Mouse (Mus musculus) telencephalon, adult 2 months (tissue): ENCODE measurements around the gene Chd1.
"Not testable (repeated sequence)": the region's sequence is repeated elsewhere in the genome, so short reads cannot be mapped to it uniquely, and the experiment has no call there.

Experiments
- DNase-seq: peaks from one replicate; pipeline ENCODE4 v3.0.0-alpha.2; 2011; ENCODE audit warnings: low read depth, low spot score

Chd1 gene

GRCm38 (mm10) chr17:15704475-15705300 is at the start of gene Chd1:
TSS of gene Chd1 (plus strand) at chr17:15704967.
- DNase-seq, result peak; percentile 56

- DNase-seq, result no peak
These were observed 47.7 kb upstream of the Chd1 start for GRCm38 (mm10) chr17:15656881-15657607.

GRCm38 (mm10) chr17:15672870-15673269 is 31.9 kb upstream of the Chd1 start:
- DNase-seq, result peak; percentile 23

- no peak for DNase-seq
These were observed 26.7 kb upstream of the Chd1 start for GRCm38 (mm10) chr17:15677970-15678645.

- no peak for DNase-seq
These were observed 24.7 kb upstream of the Chd1 start for GRCm38 (mm10) chr17:15679966-15680630.

- DNase-seq, result no peak
These were observed 24.1 kb upstream of the Chd1 start for GRCm38 (mm10) chr17:15680661-15681060.

- no peak for DNase-seq
These were observed 18.4 kb upstream of the Chd1 start for GRCm38 (mm10) chr17:15686396-15686795.

- no peak for DNase-seq
These were observed 14.5 kb upstream of the Chd1 start for GRCm38 (mm10) chr17:15690304-15690703.

- no peak for DNase-seq
These were observed 9.2 kb upstream of the Chd1 start for GRCm38 (mm10) chr17:15695566-15695965.

GRCm38 (mm10) chr17:15698956-15699355 is 5.8 kb upstream of the Chd1 start:
- no peak for DNase-seq

GRCm38 (mm10) chr17:15701505-15701904 is 3.3 kb upstream of the Chd1 start:
- no peak for DNase-seq

- no peak for DNase-seq
These were observed 651 bp upstream of the Chd1 start for GRCm38 (mm10) chr17:15704158-15704474.

- no peak for DNase-seq
These were observed 827 bp downstream of the Chd1 start for GRCm38 (mm10) chr17:15705303-15706284.

- no peak for DNase-seq
These were observed 9.7 kb downstream of the Chd1 start for GRCm38 (mm10) chr17:15714507-15714906.

- no peak for DNase-seq
These were observed 10.5 kb downstream of the Chd1 start for GRCm38 (mm10) chr17:15715013-15715902.

- no peak for DNase-seq
These were observed 11.2 kb downstream of the Chd1 start for GRCm38 (mm10) chr17:15715940-15716339.

- DNase-seq, result no peak
These were observed 16.1 kb downstream of the Chd1 start for GRCm38 (mm10) chr17:15720841-15721240.

- no peak for DNase-seq
These were observed 18.5 kb downstream of the Chd1 start for GRCm38 (mm10) chr17:15723291-15723690.

- DNase-seq, result not testable (repeated sequence)
These were observed 19.2 kb downstream of the Chd1 start for GRCm38 (mm10) chr17:15723866-15724475.
